Mouse (Mus musculus) heart, embryonic 13.5 days (tissue): Measurements from ENCODE around the gene Ccdc152. TPM values are rescaled to one million over a fixed set of nuclear protein-coding genes. Genes with fewer than 3 reads are reported as not detected.

Experiments
- ATAC-seq: fragments of 200-750 bp; cut with Nextera tagmentation; 2 replicates; pipeline ENCODE4 v1.8.0; 2017; ENCODE audit warnings: moderate TSS enrichment; ENCODE audit not compliant: insufficient number of reproducible peaks, low FRiP score, low TSS enrichment; ENCODE audit errors: extremely low read depth
- H3K27ac ChIP-seq: fragments of 300-500 bp; sonication (generic); replicated peaks from 2 replicates; pipeline ENCODE4 v1.5.1; 2015; ENCODE audit warnings: moderate library complexity, mild to moderate bottlenecking, inconsistent platforms
- H3K27me3 ChIP-seq: fragments of 300-500 bp; sonication (generic); replicated peaks from 2 replicates; pipeline ENCODE4 v1.6.1; 2015; ENCODE audit warnings: mild to moderate bottlenecking, inconsistent platforms
- H3K36me3 ChIP-seq: fragments of 300-500 bp; sonication (generic); 2 replicates; pipeline ENCODE4 v1.6.1; 2015; ENCODE audit warnings: mild to moderate bottlenecking, inconsistent platforms
- H3K4me1 ChIP-seq: fragments of 300-500 bp; sonication (generic); 2 replicates; pipeline ENCODE4 v1.6.1; 2015; ENCODE audit warnings: inconsistent platforms
- H3K4me2 ChIP-seq: fragments of 300-500 bp; sonication (generic); 2 replicates; pipeline ENCODE4 v1.6.1; 2015; ENCODE audit warnings: inconsistent platforms, mild to moderate bottlenecking, moderate library complexity
- H3K4me3 ChIP-seq: fragments of 300-500 bp; sonication (generic); 2 replicates; pipeline ENCODE4 v1.5.1; 2015; ENCODE audit warnings: moderate library complexity, mild to moderate bottlenecking, inconsistent platforms
- H3K9ac ChIP-seq: fragments of 300-500 bp; sonication (generic); 2 replicates; pipeline ENCODE4 v1.6.1; 2015; ENCODE audit warnings: inconsistent platforms, mild to moderate bottlenecking, moderate library complexity
- H3K9me3 ChIP-seq: fragments of 300-500 bp; sonication (generic); 2 replicates; pipeline ENCODE4 v1.6.1; 2016; ENCODE audit warnings: inconsistent platforms
- WGBS: fragments of 180-500 bp; shearing (Covaris S2); methylation state at CpG from one replicate; pipeline ENCODE4 v1.1.7; 2015; ENCODE audit warnings: mixed read lengths; 5-methylcytosine and 5-hydroxymethylcytosine counted together
- polyA plus RNA-seq: library from polyadenylated mRNA; unstranded; fragments of >200 nt; fragmentation: Nextera tagmentation; extraction: Ambion mirVana; gene quantifications from 2 replicates; pipeline ENCODE4 v1.2.1, GENCODE M21; 2015

Gene Ccdc152
- polyA plus RNA-seq, 1 experiment from 2014 or later, result 0.35 TPM

- 82% methylated on average over 2 of the region's 2 CpGs for WGBS
Measured at GRCm38 (mm10) chr15:3277391-3277790, 25.9 kb downstream of the Ccdc152 start.

GRCm38 (mm10) chr15:3273191-3273590 lies 30.1 kb downstream of the Ccdc152 start:
- H3K36me3 ChIP-seq, result peaks cover 27% of the 10 kb centered on the region
- 58% methylated on average over 1 of the region's 1 CpGs for WGBS
- H3K9me3 ChIP-seq, result no peaks in the 10 kb centered on the region
- no peak overlapping the region for H3K27ac ChIP-seq
- H3K9ac ChIP-seq, result no peak overlapping the region
- ATAC-seq, result no peak
- H3K27me3 ChIP-seq, result no peaks in the 10 kb centered on the region
- peaks cover 21% of the 10 kb centered on the region for H3K4me1 ChIP-seq
- peak overlapping the region; percentile 52; the same call in 1 of the 2 replicates for H3K4me3 ChIP-seq
- H3K4me2 ChIP-seq, result peak overlapping the region; percentile 66; the same call in 1 of the 2 replicates

More at GRCm38 (mm10) chr15:3277391-3277790, 25.9 kb downstream of the Ccdc152 start:
- Histone ChIP-seq H3K9ac (no peak overlapping the region), H3K27me3 (no peaks in the 10 kb centered on the region), H3K4me3 (no peak overlapping the region), H3K4me1 (0 out of 2 replicates have a peak, but pooled peaks cover 4% of the 10 kb centered on the region), H3K36me3 (peaks cover 42% of the 10 kb centered on the region), H3K9me3 (no peaks in the 10 kb centered on the region), H3K4me2 (no peak overlapping the region), H3K27ac (no peak overlapping the region)
- ATAC-seq, result no peak

- Histone ChIP-seq H3K27me3 (no peaks in the 10 kb centered on the region), H3K36me3 (peaks cover 13% of the 10 kb centered on the region), H3K9ac (peak overlapping the region; percentile 82), H3K9me3 (no peaks in the 10 kb centered on the region), H3K4me1 (peaks cover 21% of the 10 kb centered on the region), H3K27ac (0 out of 2 replicates have a peak overlapping the region, but pooled peaks have one; percentile 20), H3K4me2 (peak overlapping the region; percentile 66), H3K4me3 (peak overlapping the region; percentile 52)
- 0 out of 2 replicates have a peak, but pooled peaks have one; percentile 22 for ATAC-seq
- 21% methylated on average over 6 of the region's 6 CpGs for WGBS
Measured at GRCm38 (mm10) chr15:3271216-3271615, 32.1 kb downstream of the Ccdc152 start.

GRCm38 (mm10) chr15:3270646-3271077 lies 32.7 kb downstream of the Ccdc152 start:
- Histone ChIP-seq H3K4me2 (peak overlapping the region; percentile 66), H3K36me3 (peaks cover 7% of the 10 kb centered on the region), H3K9ac (peak overlapping the region; percentile 82), H3K27me3 (no peaks in the 10 kb centered on the region), H3K9me3 (no peaks in the 10 kb centered on the region), H3K4me3 (peak overlapping the region; percentile 52), H3K4me1 (peaks cover 21% of the 10 kb centered on the region), H3K27ac (peak overlapping the region; percentile 86)
- WGBS, result 6% methylated on average over 12 of the region's 12 CpGs
- ATAC-seq, result no peak

GRCm38 (mm10) chr15:3269996-3270645 lies 33.2 kb downstream of the Ccdc152 start:
- Histone ChIP-seq H3K27me3 (no peaks in the 10 kb centered on the region), H3K9me3 (no peaks in the 10 kb centered on the region), H3K4me3 (peak overlapping the region; percentile 52), H3K36me3 (peaks cover 3% of the 10 kb centered on the region; the same call in 1 of the 2 replicates), H3K9ac (peak overlapping the region; percentile 82), H3K4me2 (peak overlapping the region; percentile 66), H3K4me1 (peaks cover 21% of the 10 kb centered on the region), H3K27ac (peak overlapping the region; percentile 86)
- 34% methylated on average over 6 of the region's 6 CpGs for WGBS
- no peak for ATAC-seq

GRCm38 (mm10) chr15:3269496-3269895 lies 33.8 kb downstream of the Ccdc152 start:
- H3K36me3 ChIP-seq, result no peaks in the 10 kb centered on the region
- H3K4me1 ChIP-seq, result peaks cover 21% of the 10 kb centered on the region
- whole genome bisulfite sequencing, result 65% methylated on average over 4 of the region's 4 CpGs
- no peak overlapping the region for H3K4me2 ChIP-seq
- H3K9ac ChIP-seq, result no peak overlapping the region
- H3K4me3 ChIP-seq, result no peak overlapping the region
- H3K27me3 ChIP-seq, result no peaks in the 10 kb centered on the region
- no peak for ATAC-seq
- peak overlapping the region; percentile 86; the same call in 1 of the 2 replicates for H3K27ac ChIP-seq
- no peaks in the 10 kb centered on the region for H3K9me3 ChIP-seq

GRCm38 (mm10) chr15:3268247-3268646 lies 35.1 kb downstream of the Ccdc152 start, which contains the start of gene Selenop:
Gene Selenop (plus strand): TSS chr15:3268547.
- Histone ChIP-seq H3K4me1 (peaks cover 20% of the 10 kb centered on the region), H3K9ac (no peak within 1 kb of the TSS), H3K27me3 (no peaks in the 10 kb centered on the region), H3K4me3 (no peak within 1 kb of the TSS), H3K9me3 (no peaks in the 10 kb centered on the region), H3K27ac (peak within 1 kb of the TSS; percentile 86; the same call in 1 of the 2 replicates), H3K4me2 (no peak within 1 kb of the TSS), H3K36me3 (no peaks in the 10 kb centered on the region)
- 78% methylated on average over 6 of the region's 6 CpGs for WGBS
- no peak for ATAC-seq

GRCm38 (mm10) chr15:3264828-3265227 lies 38.5 kb downstream of the Ccdc152 start:
- H3K4me2 ChIP-seq, result no peak overlapping the region
- ATAC-seq, result no peak
- whole genome bisulfite sequencing, result 79% methylated on average over 1 of the region's 1 CpGs
- H3K9ac ChIP-seq, result no peak overlapping the region
- H3K4me3 ChIP-seq, result no peak overlapping the region
- H3K4me1 ChIP-seq, result peaks cover 7% of the 10 kb centered on the region; the same call in 1 of the 2 replicates
- H3K27me3 ChIP-seq, result no peaks in the 10 kb centered on the region
- no peaks in the 10 kb centered on the region for H3K9me3 ChIP-seq
- no peak overlapping the region for H3K27ac ChIP-seq
- no peaks in the 10 kb centered on the region for H3K36me3 ChIP-seq

- Histone ChIP-seq H3K36me3 (no peaks in the 10 kb centered on the region), H3K27me3 (no peaks in the 10 kb centered on the region), H3K27ac (no peak overlapping the region), H3K4me1 (0 out of 2 replicates have a peak, but pooled peaks cover 1% of the 10 kb centered on the region), H3K4me2 (no peak overlapping the region), H3K9ac (no peak overlapping the region), H3K9me3 (no peaks in the 10 kb centered on the region), H3K4me3 (no peak overlapping the region)
- ATAC-seq, result no peak
- 89% methylated on average over 4 of the region's 4 CpGs for WGBS
Measured at GRCm38 (mm10) chr15:3264293-3264692, 39.0 kb downstream of the Ccdc152 start.

GRCm38 (mm10) chr15:3262883-3263282 lies 40.4 kb downstream of the Ccdc152 start:
- H3K9me3 ChIP-seq, result no peaks in the 10 kb centered on the region
- no peak for ATAC-seq
- 74% methylated on average over 3 of the region's 3 CpGs for WGBS
- H3K9ac ChIP-seq, result no peak overlapping the region
- no peaks in the 10 kb centered on the region for H3K27me3 ChIP-seq
- H3K4me3 ChIP-seq, result no peak overlapping the region
- H3K4me1 ChIP-seq, result no peaks in the 10 kb centered on the region
- H3K27ac ChIP-seq, result no peak overlapping the region
- H3K36me3 ChIP-seq, result no peaks in the 10 kb centered on the region
- no peak overlapping the region for H3K4me2 ChIP-seq

GRCm38 (mm10) chr15:3260309-3260708 lies 43.0 kb downstream of the Ccdc152 start:
- no peak overlapping the region for H3K27ac ChIP-seq
- H3K36me3 ChIP-seq, result no peaks in the 10 kb centered on the region
- H3K9ac ChIP-seq, result no peak overlapping the region
- 72% methylated on average over 4 of the region's 4 CpGs for WGBS
- H3K4me2 ChIP-seq, result no peak overlapping the region
- no peak for ATAC-seq
- no peak overlapping the region for H3K4me3 ChIP-seq
- no peaks in the 10 kb centered on the region for H3K9me3 ChIP-seq
- no peaks in the 10 kb centered on the region for H3K27me3 ChIP-seq
- no peaks in the 10 kb centered on the region for H3K4me1 ChIP-seq

GRCm38 (mm10) chr15:3259025-3259424 lies 44.3 kb downstream of the Ccdc152 start:
- no peaks in the 10 kb centered on the region for H3K27me3 ChIP-seq
- no peak overlapping the region for H3K27ac ChIP-seq
- no peaks in the 10 kb centered on the region for H3K9me3 ChIP-seq
- no peak overlapping the region for H3K4me3 ChIP-seq
- H3K36me3 ChIP-seq, result no peaks in the 10 kb centered on the region
- 78% methylated on average over 1 of the region's 1 CpGs for WGBS
- no peak for ATAC-seq
- H3K4me1 ChIP-seq, result no peaks in the 10 kb centered on the region
- no peak overlapping the region for H3K9ac ChIP-seq
- no peak overlapping the region for H3K4me2 ChIP-seq
